Mouse (Mus musculus): ENCODE results near the gene 2410004B18Rik.

DNA sequence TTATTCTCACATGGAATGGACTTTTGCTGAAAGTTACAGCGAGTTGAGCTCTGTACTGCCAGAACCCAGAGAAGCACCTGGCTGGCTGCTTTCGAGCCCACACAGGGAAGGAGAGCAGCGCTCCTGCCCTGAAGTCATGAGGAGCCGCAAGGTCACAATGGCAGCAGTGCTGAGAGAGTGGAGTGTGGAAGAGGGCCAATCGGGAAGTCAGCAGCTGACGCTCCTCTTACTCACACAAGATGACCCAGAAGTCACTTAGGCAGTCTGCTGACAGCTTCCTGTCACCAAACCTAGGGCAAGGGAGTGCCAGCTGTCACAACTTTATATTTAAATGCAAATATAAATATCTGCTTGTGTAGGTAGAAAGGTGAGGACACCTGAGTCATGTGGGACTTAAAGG is 24.6 kb upstream of the 2410004B18Rik start:
- TF ChIP-seq POLR2A (IDR thresholded peaks at IDR 0.05; ENCODE audit: borderline replicate concordance, insufficient read depth, low read length) (no peak), CTCF (IDR thresholded peaks at IDR 0.05; ENCODE audit: borderline replicate concordance, insufficient read depth, low read depth, low read length) (no peak)
